Mouse (Mus musculus): ENCODE measurements around the gene Ccnd1. TPM values are rescaled to one million over a fixed set of nuclear protein-coding genes. Genes with fewer than 3 reads are reported as not detected.
A peak's percentile ranks its signal among the peaks of the same experiment; 100 is the strongest.

The Ccnd1 gene
- 152 and 160 TPM in 2 replicates for polyA plus RNA-seq (2016; fragmentation: Nextera tagmentation; extraction: Ambion mirVana)

DNA sequence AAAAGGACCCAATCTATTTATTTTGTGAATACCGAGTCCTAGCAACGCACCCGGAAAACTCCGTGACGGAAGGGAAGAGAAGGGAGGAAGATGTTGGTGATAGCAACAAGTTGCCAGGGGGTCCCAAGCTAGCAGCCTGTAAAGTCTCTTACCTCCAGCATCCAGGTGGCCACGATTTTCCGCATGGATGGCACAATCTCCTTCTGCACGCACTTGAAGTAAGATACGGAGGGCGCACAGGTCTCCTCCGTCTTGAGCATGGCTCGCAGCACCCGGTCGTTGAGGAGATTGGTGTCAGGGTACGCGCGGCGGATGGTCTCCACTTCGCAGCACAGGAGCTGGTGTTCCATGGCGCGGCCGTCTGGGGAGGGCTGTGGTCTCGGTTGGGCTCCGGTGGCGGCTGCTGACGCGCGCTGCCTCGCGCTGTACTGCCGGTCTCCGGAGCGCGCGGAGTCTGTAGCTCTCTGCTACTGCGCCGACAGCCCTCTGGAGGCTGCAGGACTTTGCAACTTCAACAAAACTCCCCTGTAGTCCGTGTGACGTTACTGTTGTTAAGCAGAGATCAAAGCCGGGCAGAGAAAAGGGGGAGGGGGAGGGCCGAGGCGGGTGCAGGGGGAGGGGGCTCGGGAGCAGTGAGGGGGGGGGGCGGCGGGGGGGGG, at the start of gene Ccnd1:
Gene Ccnd1, minus strand, starts transcription at position 582 of the 659 bp plus-strand sequence.
- Histone ChIP-seq H3K9me3 (replicated peaks) (no peaks in the 10 kb centered on the region), H3K4me1 (peaks cover 66% of the 10 kb centered on the region), H3K27me3 (ENCODE audit: low read depth, poor library complexity, severe bottlenecking) (no peaks in the 10 kb centered on the region), H3K27ac (peak within 1 kb of the TSS; percentile 96), H3K36me3 (peaks cover 35% of the 10 kb centered on the region), H3K4me3 (peak within 1 kb of the TSS; percentile 89)
- no peak for DNase-seq (ENCODE audit: low spot score)
- WGBS = 0% methylated on average over 39 of the region's 45 CpGs

DNA sequence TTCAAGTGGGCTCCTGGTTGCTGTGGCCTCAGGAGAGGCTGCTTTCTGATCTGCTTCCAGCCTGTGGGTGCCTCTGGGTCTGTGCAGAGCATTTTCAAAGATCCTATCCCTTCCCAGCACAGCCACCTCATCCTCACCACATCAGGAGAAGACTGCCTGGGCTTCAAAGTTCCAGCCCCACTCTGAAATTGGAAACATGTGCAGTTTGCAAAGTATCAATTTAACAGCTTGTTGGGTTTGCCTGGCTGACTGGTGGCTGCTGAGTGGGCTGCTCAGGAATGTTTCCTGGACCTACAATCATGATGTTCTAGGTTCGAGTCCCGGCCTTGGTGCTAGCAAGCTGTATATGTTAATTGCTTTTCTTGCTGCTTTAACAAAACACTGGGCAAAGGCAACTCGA, 49.1 kb upstream of the Ccnd1 start:
- 60% methylated on average over 3 of the region's 3 CpGs for WGBS
- no peak overlapping the region for H3K27ac ChIP-seq

DNA sequence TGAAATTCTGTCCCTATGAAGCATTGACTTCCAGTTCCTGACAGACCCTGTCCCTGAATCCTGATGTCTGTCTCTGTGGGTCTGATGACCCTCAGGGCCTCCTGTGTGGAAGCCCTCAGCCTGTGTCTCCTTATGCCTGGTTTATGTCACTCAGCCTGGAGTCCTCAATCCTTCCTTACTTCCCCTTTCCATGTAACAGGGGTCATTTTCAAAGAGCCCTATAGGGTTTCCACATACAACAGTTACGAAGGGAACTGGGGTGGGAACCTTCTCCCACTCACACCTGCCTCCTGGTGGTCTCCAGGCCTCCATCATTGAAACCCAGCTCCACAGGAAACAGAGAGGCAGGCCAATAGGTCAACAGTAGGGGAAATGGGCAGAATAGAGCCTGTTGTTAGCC, 45.4 kb upstream of the Ccnd1 start:
- no peak overlapping the region for H3K27ac ChIP-seq
- no peaks in the 10 kb centered on the region for H3K36me3 ChIP-seq
- DNase-seq (ENCODE audit: low spot score) = no peak
- no peaks in the 10 kb centered on the region for H3K9me3 ChIP-seq (replicated peaks)
- no peak overlapping the region for H3K4me3 ChIP-seq
- WGBS = 74% methylated on average over 1 of the region's 1 CpGs
- peaks cover 22% of the 10 kb centered on the region for H3K4me1 ChIP-seq
- no peaks in the 10 kb centered on the region for H3K27me3 ChIP-seq (ENCODE audit: low read depth, poor library complexity, severe bottlenecking)

More for the DNA sequence above, 49.1 kb upstream of the Ccnd1 start:
- Histone ChIP-seq H3K4me3 (no peak overlapping the region), H3K36me3 (no peaks in the 10 kb centered on the region), H3K27me3 (ENCODE audit: low read depth, poor library complexity, severe bottlenecking) (no peaks in the 10 kb centered on the region), H3K9me3 (replicated peaks) (no peaks in the 10 kb centered on the region), H3K4me1 (peaks cover 17% of the 10 kb centered on the region)
- no peak for DNase-seq (ENCODE audit: low spot score)

DNA sequence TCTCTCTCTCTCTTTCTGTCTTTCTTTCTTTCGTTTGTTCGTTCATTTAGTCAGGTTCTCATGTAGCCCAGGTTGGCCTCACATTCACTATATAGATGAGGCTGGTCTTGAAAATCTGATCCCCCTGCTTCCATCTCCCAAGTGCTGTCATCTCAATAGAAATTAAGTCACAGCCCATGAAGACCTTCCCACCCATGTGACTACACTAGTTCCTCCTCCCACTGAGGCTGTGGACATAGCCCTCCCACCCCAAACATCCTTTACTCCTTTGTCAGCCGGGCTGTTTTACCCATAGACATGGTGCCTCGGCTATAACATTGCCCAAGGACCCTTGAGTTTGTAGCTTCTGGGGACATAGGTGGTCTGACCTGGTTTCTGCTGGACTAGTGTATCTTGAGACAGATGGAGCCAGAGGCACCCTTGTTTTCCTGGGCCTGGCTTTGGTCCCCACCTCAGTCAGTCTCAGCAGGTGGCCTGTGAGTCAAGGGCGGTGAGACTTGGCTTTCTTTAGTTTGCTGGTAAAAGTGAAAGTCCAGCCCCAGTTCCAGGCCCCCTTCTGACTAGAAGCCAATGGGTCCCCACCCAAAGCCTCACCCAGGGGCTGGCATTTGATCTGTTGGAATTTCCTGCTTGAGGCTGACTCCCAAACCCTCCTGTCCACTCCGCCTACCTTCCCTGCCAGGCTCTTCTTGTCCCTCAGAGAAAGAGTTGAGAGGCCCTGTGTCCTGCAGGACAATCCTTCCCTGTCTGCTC, 42.8 kb upstream of the Ccnd1 start:
- WGBS = 91% methylated on average over 6 of the region's 6 CpGs
- no peaks in the 10 kb centered on the region for H3K27me3 ChIP-seq (ENCODE audit: low read depth, poor library complexity, severe bottlenecking)

DNA sequence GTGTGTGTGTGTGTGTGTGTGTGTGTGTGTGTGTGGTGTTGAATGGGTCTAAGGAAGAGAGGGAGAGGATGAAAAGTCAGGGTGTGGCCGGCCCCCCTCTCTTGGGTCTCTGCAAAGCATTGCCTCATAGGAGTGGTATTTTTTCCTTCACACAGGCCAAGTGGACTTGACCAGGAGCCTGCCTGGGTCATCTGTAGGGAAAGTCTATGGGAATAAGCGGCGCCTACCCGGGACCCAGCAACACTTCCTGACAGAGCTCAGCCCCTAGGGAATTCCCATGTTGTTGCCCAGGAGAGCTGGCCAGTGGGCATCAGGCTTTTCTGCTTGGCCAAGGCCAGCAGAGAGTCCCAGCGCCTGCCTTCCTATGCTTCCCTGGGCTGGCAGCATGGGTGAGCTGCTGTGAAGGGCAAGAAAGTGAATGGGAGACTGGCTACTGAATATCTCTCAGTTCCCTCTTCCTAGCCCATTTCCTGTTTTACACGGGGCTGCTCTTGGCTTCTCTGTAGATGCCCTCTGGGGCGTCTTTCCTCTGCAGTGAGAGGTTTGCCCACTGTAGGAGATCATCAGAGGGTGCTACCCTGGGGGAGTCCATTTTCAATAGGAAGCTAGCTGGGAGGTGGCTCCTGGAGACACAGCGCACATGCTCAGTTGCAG, 41.8 kb upstream of the Ccnd1 start:
- Histone ChIP-seq H3K27ac (peak overlapping the region; percentile 15; the same call in 1 of the 2 replicates), H3K9me3 (replicated peaks) (no peaks in the 10 kb centered on the region), H3K36me3 (no peaks in the 10 kb centered on the region), H3K27me3 (ENCODE audit: low read depth, poor library complexity, severe bottlenecking) (no peaks in the 10 kb centered on the region), H3K4me1 (peaks cover 4% of the 10 kb centered on the region; the same call in 1 of the 2 replicates), H3K4me3 (no peak overlapping the region)
- WGBS = 81% methylated on average over 8 of the region's 8 CpGs
- no peak for DNase-seq (ENCODE audit: low spot score)

More for the DNA sequence above, 42.8 kb upstream of the Ccnd1 start:
- Histone ChIP-seq H3K27ac (no peak overlapping the region), H3K4me3 (no peak overlapping the region), H3K9me3 (replicated peaks) (no peaks in the 10 kb centered on the region), H3K36me3 (no peaks in the 10 kb centered on the region), H3K4me1 (peaks cover 5% of the 10 kb centered on the region; the same call in 1 of the 2 replicates)
- no peak for DNase-seq (ENCODE audit: low spot score)

DNA sequence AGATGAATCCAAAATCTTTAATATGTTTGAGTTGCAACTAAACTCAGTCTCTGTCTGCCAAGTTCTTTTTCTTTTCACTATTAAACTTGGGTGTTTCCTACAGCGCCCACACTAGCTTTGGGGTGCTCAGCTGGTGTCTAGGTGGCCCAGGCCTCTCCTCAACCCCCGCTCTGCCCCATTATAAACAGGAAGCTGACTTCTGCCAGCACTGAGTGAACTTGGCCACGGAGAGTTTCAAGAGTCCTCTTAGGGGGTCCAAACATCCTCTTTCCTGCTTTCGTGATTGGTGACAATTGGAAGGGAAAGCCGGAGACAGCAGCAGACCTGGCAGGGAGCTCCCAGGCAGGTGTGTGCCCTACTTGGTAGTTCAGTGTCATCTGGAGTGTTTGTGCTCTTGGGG, 40.1 kb upstream of the Ccnd1 start:
- 82% methylated on average over 5 of the region's 5 CpGs for WGBS
- Histone ChIP-seq H3K4me3 (no peak overlapping the region), H3K27me3 (ENCODE audit: low read depth, poor library complexity, severe bottlenecking) (no peaks in the 10 kb centered on the region), H3K36me3 (no peaks in the 10 kb centered on the region), H3K9me3 (replicated peaks) (no peaks in the 10 kb centered on the region), H3K27ac (no peak overlapping the region), H3K4me1 (peaks cover 4% of the 10 kb centered on the region; the same call in 1 of the 2 replicates)
- no peak for DNase-seq (ENCODE audit: low spot score)

DNA sequence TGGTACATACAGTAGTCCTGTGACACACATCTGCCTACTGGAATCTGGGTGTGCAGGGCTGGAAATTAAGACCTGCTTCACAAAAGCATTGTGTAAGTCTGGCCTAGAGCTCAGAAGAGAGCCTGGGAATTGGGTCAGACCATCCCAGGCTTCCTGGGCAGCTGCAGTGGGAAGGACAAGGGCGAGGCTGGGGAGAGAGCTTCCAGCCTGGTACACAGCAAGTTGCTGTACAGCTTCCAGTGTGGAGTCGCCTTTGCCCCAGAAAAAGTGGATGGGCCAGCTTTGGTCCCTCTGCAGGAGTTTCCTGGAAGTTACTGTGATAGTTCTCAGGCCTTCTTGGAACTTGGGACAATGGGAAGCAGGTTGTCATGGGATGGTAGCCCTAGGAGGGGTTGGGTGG, 37.4 kb upstream of the Ccnd1 start:
- H3K4me1 ChIP-seq = peaks cover 4% of the 10 kb centered on the region; the same call in 1 of the 2 replicates
- WGBS = 86% methylated on average over 2 of the region's 2 CpGs
- H3K9me3 ChIP-seq (replicated peaks) = no peaks in the 10 kb centered on the region
- no peak overlapping the region for H3K27ac ChIP-seq
- H3K36me3 ChIP-seq = no peaks in the 10 kb centered on the region
- H3K4me3 ChIP-seq = no peak overlapping the region
- H3K27me3 ChIP-seq (ENCODE audit: low read depth, poor library complexity, severe bottlenecking) = no peaks in the 10 kb centered on the region
- DNase-seq (ENCODE audit: low spot score) = no peak

DNA sequence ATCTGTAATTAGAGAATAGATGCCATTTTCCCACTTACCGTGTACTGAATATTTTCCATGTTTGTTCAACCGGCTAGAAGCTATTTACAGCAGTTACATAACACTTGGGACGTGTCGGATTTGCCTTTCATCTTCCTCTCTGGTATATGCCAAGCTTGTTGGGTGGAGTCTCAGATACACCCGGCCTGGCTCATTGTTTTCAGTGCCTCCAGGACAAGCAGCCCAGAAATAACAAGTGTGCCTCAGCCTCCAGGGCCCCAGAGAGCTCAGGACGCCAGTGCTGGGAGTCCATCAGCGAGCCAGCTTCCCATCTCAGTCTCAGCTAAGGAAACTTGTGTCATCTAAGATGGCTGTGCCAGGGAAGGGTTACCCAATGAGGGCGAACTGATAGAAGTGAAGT, 33.7 kb upstream of the Ccnd1 start:
- no peaks in the 10 kb centered on the region for H3K9me3 ChIP-seq (replicated peaks)
- no peaks in the 10 kb centered on the region for H3K36me3 ChIP-seq
- no peak for DNase-seq (ENCODE audit: low spot score)
- H3K4me3 ChIP-seq = no peak overlapping the region
- H3K27me3 ChIP-seq (ENCODE audit: low read depth, poor library complexity, severe bottlenecking) = no peaks in the 10 kb centered on the region
- 73% methylated on average over 8 of the region's 8 CpGs for WGBS
- H3K4me1 ChIP-seq = peaks cover 5% of the 10 kb centered on the region; the same call in 1 of the 2 replicates
- H3K27ac ChIP-seq = no peak overlapping the region

DNA sequence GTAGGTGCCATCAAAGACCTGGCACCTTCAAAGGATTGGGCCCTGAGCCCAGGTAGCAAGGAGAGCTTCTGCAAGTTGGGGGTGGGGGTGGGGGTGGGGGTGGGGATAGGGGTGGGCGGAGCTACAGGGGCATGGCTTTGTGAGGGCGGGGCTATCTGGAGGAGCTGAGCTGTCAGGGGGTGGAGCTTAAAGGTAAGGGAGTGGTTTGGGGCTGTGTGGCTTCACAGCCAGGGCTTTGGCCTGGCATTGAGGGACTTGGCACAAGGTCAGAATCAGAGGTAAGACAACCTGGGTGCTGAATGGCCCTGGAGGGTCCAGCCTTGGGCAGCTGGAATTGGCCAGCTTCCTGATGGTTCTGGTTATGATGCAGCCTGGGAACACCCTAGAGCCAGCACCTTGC, 32.0 kb upstream of the Ccnd1 start:
- H3K4me3 ChIP-seq = no peak overlapping the region
- peaks cover 5% of the 10 kb centered on the region; the same call in 1 of the 2 replicates for H3K4me1 ChIP-seq
- 48% methylated on average over 2 of the region's 2 CpGs for WGBS
- no peaks in the 10 kb centered on the region for H3K36me3 ChIP-seq
- no peaks in the 10 kb centered on the region for H3K9me3 ChIP-seq (replicated peaks)
- H3K27me3 ChIP-seq (ENCODE audit: low read depth, poor library complexity, severe bottlenecking) = no peaks in the 10 kb centered on the region
- no peak overlapping the region for H3K27ac ChIP-seq
- no peak for DNase-seq (ENCODE audit: low spot score)

DNA sequence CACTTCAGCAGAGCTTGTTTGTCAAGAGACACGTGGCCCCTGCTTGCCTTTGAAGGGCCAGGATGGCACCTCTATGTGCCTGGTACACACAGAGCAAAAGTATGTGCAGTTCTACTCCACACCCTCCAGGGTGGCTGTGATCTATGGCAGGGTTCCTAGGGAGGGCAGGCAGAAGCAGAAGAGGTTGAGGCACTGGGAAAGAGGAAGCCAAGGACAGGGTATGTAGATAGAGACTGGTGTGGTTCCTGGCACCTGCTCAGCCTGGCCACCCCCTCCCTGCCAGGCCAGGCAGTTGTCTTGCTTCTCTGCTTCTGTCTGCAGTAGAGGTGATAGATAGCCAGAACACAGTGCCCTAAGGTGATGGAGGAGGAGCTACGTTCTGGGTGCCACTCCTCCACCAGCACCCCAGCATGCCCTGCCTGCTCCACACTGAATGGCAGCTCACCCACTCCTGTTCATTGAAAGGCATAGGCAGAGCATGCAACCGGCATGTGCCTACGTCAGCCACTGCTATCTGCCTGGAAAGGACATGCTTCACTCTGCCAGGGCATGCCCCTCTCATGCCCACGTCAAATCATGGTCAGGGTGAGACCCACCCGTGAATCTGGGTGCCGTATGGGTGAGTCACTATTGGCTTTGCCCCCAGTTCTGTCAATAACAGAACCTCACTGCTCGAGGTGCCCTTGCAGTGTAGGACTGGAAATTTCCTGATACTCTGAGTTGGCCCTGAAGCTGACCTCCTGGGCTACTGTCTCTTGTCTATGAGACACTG, 31.5 kb upstream of the Ccnd1 start:
- Histone ChIP-seq H3K36me3 (no peaks in the 10 kb centered on the region), H3K4me1 (peaks cover 5% of the 10 kb centered on the region; the same call in 1 of the 2 replicates), H3K4me3 (no peak overlapping the region), H3K27me3 (ENCODE audit: low read depth, poor library complexity, severe bottlenecking) (no peaks in the 10 kb centered on the region), H3K27ac (no peak overlapping the region), H3K9me3 (replicated peaks) (no peaks in the 10 kb centered on the region)
- no peak for DNase-seq (ENCODE audit: low spot score)
- WGBS = 63% methylated on average over 8 of the region's 8 CpGs

DNA sequence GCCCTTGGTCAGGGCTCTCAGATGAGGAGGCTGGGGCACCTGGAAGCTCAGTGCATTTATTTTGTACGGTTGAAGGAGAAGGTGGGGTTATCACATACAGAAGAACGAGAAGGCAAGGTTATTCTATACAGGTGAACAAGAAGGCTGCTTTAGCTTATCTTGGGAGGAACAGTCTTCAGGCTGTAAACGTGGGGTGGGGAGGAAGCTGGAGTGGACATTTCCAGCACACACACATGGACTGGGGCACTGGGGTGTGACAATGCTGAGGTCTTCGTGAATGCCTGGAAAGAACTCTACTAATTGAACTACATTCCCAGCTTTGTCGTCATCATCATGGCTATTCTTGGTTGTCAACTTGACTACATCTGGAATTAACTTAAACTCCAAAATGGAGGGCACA, 26.2 kb upstream of the Ccnd1 start:
- Histone ChIP-seq H3K27me3 (ENCODE audit: low read depth, poor library complexity, severe bottlenecking) (no peaks in the 10 kb centered on the region), H3K9me3 (replicated peaks) (no peaks in the 10 kb centered on the region), H3K4me3 (no peak overlapping the region), H3K36me3 (no peaks in the 10 kb centered on the region), H3K4me1 (peaks cover 1% of the 10 kb centered on the region; the same call in 1 of the 2 replicates), H3K27ac (no peak overlapping the region)
- no peak for DNase-seq (ENCODE audit: low spot score)
- WGBS = 81% methylated on average over 5 of the region's 5 CpGs

DNA sequence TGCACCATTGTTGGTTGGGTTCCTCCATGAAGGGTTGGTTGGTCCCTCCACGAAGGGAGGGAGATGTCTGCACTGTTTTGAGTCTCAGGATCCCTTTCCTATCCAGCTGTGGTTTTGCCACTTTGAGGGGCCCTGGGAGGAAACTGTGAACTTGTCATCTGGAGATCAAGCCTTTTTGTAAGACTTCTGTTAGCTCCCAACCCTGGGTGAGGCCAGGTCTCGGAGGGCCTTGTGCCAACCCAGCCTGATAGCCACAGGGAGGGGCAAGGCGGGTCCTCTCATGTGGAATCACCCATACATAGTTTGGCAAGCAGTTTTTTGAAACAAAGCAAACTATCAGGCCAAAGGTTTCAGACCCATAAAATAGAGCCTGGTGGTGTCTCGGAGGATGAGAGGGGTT, 24.6 kb upstream of the Ccnd1 start:
- DNase-seq (ENCODE audit: low spot score) = no peak
- Histone ChIP-seq H3K4me3 (no peak overlapping the region), H3K27me3 (ENCODE audit: low read depth, poor library complexity, severe bottlenecking) (no peaks in the 10 kb centered on the region), H3K9me3 (replicated peaks) (no peaks in the 10 kb centered on the region), H3K36me3 (no peaks in the 10 kb centered on the region), H3K27ac (no peak overlapping the region), H3K4me1 (peaks cover 8% of the 10 kb centered on the region; the same call in 1 of the 2 replicates)
- 86% methylated on average over 4 of the region's 4 CpGs for whole genome bisulfite sequencing
